Mouse (Mus musculus) gonadal fat pad, adult 2 months (tissue): Measurements from ENCODE around the gene Fntb. TPM values are rescaled to one million over a fixed set of nuclear protein-coding genes. Genes with fewer than 3 reads are reported as not detected.
"Not testable (repeated sequence)": the region's sequence is repeated elsewhere in the genome, so short reads cannot be mapped to it uniquely, and the experiment has no call there.

Experiments
- DNase-seq: peaks from one replicate; pipeline ENCODE4 v3.0.0-alpha.2; 2012; ENCODE audit warnings: low read depth
- polyA plus RNA-seq: library from polyadenylated mRNA; depleted of rRNA; stranded (reverse); fragments of >200 nt; gene quantifications from 2 replicates; pipeline ENCODE4 v1.2.3, GENCODE M21; 2012

The Fntb gene
- polyA plus RNA-seq, 1 experiment = 28.5 TPM

DNA sequence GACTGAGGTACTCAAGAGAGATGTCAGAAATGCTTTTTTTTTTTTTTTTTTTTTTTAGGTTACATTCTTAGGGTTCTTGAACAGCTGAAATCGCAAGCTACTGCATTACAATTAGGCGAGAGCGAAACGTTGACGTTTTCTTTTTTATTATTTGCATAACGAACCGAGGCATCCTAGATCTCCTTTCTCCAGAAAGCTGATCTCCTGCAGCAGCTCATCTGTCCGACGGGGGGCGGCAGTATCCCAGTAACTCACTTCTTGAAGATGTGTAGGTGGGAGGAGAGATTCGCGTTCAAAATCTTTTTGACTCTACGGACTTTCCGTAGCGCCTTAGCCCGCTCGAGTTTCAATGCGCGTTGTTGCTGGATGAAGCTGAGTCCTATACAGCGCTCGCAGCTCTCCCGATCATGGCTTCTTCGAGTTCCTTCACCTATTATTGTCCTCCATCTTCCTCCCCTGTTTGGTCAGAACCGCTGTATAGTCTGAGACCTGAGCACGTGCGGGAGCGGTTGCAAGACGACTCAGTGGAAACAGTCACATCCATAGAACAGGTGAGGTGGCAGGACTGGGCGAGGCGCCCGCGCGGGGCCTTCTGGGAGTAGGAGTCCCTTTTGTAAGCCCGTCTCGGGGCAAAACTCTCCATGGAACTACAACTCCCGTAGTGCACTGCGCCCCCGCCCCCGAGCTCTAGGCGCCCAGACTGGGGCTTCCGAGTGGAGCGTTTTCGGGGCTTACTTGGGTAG is 71.9 kb downstream of the Fntb start:
- no peak for DNase-seq

DNA sequence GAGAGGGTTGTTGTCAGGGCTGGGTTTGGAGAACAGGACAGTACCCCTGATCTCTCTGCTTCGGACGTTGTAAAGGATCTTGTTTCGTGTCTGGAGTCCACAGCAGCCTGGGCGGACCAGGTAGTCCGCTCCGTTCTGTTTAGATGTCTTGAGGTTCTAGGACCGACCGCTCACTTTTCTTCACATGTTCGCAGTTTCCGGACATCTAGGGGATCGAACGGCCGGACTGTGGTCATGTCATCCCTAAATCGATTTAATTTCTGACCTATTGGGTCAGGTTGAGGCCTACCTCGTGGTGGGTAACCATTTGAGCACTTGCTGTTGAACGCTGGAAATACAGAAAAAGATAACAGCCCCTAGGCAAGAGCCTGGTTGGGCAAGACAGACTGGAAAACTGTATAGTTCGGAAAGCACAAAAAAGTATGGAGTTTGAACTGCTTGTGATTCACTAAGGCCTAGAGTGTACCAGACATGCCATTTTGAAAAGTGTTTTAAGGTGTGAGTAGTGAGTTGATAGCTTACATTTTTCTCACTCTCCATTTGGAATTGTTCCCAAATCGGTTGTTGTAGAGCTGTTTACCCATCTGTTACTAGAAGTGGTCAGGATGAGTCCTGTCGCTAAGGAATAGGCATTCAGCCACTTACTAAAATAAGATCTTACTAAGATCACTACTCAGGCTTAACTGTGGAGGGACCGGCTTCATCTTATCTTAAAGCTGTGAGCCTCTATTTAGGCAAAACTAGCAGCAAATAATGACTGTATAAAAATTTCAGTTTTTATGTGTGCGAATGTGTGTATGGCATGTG is 72.7 kb downstream of the Fntb start:
- DNase-seq = no peak

GRCm38 (mm10) chr12:76839298-76839697 is 73.9 kb downstream of the Fntb start:
- no peak for DNase-seq

DNA sequence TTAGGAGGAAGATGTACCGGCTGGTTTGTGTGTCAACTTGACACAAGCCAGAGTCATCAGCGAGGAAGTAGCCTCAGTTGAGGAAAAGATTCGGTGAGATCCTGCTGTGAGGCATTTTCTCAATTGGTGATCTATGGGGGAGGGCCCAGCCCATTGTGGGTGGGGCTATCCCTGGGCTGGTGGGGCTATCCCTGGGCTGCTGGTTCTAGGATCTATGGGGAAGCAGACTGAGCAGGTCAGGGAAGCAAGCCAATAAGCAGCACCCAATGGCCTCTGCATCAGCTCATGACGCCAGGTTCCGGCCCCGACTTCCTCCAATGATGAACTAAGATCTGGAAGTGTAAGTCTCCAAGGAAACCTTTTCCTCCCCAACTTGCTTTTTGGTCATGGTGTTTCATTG is 74.7 kb downstream of the Fntb start:
- no peak for DNase-seq

- no peak for DNase-seq
Observed at GRCm38 (mm10) chr12:76844346-76845061, 79.1 kb downstream of the Fntb start.

DNA sequence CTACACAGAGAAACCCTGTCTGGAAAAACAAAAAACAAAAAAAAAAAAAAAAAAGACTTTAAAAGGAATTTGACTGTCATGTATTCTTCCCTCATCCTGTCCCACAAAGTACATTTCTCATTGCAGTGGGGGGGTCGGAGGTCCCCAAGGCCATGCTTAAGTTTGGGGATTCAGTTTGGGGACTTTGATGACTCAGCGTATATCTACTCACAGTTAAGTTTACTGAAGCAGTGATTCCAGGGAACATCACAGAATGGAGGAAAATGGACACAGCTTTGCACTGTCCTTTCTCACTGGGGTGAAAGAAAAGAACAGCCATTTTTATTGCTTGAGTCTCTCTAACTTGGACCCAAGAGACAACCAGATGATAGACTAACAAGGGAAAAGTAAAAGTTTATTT is 87.0 kb downstream of the Fntb start:
- DNase-seq = no peak

GRCm38 (mm10) chr12:76853378-76854142 is 88.2 kb downstream of the Fntb start:
- DNase-seq = no peak

DNA sequence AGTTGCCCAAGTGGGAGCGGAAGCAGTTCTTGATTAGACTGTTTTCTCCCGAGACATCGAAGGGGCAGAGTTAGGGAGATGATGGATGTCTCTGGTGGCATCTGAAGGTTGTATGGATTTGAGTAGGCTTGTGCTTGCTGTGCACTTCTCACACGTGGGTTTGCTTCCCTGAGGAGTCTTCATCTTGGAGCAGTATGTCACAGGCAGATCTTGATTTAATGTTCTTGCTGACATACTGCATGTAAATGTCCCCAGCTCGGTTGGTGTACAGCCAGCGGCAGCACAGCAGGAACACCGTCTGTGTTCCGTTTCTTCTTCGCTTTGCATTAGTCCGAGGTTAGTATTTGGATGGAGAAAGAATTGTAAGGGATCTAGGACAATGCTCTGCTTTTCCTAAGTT is 91.7 kb downstream of the Fntb start:
- DNase-seq = no peak

DNA sequence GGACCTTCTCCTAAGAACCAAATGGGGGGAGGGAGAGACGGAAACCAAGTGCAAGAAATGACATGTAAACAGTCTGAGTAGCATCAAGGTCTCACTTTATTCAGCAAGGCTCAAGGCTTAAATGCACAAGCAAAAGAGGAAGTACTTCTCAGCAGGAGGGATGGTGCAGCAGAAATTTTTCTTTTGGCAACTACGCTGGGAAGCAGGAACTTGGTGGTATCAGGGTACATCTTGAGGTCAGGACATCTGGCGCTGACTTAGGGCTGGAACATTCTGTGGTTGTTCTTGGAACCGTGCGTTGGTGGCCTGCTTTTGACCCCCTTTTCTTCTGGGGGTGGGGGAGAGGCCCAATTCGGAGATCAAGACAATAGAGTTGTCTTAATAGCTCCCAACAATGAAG is 93.4 kb downstream of the Fntb start:
- not testable (repeated sequence) for DNase-seq

GRCm38 (mm10) chr12:76863651-76864050 is 98.3 kb downstream of the Fntb start:
- no peak for DNase-seq

DNA sequence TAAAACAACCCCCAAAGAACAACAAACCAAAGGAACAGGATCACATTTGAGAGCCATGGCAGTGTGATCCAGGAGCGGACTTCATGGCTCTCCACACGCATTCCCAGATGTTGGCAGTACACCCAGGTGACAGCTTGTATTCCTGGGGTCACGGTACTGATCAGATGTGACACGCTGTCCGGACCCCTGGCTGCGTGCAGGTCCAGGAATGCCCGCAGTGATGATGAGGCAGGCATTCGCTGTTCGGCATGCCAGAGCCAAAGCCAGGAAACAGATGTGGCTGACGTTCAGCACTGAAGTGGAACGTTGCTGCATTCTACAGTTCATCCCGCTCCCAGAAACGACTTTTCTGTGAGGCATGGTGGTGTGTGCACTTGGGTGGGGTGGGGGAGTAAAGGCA is 99.9 kb downstream of the Fntb start:
- no peak for DNase-seq

DNA sequence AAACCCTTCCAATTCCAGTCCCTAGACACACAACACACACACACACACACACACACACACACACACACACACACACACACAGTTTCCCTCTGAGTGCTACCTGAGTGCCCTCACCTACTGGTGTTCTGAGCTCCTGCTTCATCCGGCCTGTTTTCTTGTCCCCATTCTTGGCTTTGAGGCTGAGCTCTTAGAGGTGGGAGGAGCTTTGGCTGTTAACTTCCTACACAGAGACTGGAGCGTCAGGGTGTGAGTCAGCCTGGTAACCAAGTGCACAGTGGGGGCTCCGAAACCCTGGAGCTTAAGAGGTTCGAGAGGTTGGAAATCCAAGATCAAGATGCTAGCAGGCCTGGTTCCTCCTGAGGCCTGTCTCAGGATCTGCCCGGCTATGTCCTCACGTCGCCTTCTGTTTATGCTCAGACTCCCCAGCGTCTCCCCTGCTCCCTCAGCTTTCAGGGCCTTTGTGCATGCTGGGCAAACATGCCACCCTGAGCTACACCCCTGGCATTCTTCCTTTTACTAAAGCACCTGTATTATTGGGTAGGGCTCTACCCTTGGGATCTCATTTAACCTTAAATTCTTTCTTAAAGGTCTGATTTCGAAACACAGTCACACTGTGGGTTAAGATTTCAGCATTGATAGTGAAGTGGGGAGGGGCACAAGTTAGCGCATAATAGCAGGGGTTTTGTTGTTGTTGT is 102.3 kb downstream of the Fntb start:
- DNase-seq = no peak

DNA sequence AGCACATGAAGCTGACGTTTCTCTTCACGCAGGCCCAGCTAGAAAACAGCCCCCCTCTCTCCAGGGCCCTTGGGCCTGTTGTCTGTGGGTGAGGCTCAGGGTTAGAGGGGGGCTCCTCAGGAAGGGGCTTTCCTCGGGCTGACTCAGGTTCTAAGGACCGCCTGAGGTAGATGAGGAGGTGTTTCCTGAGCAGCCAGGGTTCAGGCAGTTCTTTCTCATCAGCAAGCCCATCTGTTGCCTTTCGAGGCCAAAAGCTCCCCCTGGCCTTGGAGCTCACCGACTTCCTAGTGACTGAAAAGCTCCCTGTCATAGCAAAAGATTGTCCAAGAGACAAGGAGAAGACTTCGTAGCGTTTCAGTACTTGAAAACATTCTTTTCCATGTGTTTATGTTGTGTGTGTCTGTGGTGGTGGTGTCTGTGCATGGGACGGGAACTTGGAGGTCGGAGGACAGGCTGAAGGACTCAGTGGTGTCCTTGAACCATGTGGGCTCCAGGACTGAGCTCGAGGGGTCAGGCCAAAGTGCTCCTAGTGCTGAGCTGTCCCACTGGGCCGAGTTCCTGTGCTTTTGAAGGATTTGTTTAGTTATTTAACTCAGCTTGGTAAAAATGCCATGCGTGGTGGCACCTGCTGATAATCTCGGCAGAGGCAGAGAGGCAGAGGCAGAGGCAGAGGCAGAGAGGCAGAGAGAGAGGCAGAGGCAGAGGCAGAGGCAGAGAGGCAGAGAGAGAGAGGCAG is 103.2 kb downstream of the Fntb start:
- DNase-seq = no peak

GRCm38 (mm10) chr12:76869561-76869960 is 104.2 kb downstream of the Fntb start:
- DNase-seq = no peak

DNA sequence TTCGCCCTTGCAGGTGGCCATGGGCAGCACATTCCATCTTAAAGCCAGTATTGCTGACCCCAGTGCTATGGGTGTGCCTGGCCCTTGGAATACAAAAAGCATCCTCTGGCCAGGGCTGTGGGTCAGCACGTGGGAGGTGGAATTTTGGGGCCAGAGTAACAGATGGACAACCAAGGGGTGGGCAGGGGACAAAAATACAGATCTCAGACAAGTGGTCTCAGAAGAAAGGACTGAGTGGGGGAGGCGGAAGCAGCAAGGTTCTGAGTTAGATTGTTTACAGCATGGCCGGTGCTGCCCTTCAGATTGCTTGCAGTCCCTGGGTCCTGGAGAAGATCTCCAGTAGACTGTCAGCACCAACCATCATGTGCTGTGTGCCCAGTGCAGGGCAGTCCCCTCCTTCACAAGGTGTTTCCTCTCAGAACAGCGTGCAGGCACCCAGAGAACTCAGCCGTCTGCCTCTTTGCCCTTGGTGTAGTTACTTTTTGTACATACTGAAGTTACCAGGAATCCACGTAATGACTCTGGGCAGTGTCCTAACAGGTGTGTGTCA is 107.5 kb downstream of the Fntb start:
- no peak for DNase-seq

- DNase-seq = no peak
Observed at GRCm38 (mm10) chr12:76874826-76875225, 109.4 kb downstream of the Fntb start.

DNA sequence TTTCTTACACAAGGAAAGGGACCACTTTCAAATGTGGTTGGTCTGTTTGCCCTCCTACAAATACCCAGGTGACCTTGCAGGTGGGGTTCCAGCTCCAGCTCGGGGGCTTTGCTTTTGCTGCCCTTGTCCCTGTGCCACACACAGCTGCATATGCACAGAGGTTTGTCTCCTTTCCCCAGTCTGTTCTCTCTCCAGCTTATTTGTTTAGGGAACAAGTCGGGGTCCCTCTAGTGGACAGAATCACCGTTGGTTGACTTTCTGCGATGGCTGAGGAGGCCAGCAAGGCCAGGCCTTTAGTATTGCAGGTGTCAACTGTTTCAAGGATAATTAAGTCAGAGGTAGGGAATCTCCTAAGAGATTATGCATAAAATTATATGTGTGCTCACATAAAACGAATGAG is 113.9 kb downstream of the Fntb start:
- DNase-seq = no peak

GRCm38 (mm10) chr12:76880131-76880530 is 114.7 kb downstream of the Fntb start:
- no peak for DNase-seq

- DNase-seq = no peak
Observed at GRCm38 (mm10) chr12:76883824-76884223, 118.4 kb downstream of the Fntb start.

- no peak for DNase-seq
Observed at GRCm38 (mm10) chr12:76885103-76885502, 119.7 kb downstream of the Fntb start.
